Mouse (Mus musculus): ENCODE results near the gene Myo5a. TPM values are rescaled to one million over a fixed set of nuclear protein-coding genes. Genes with fewer than 3 reads are reported as not detected.

The Myo5a gene
- polyA plus RNA-seq, 1 experiment from 2014 or later = 13.1 TPM

DNA sequence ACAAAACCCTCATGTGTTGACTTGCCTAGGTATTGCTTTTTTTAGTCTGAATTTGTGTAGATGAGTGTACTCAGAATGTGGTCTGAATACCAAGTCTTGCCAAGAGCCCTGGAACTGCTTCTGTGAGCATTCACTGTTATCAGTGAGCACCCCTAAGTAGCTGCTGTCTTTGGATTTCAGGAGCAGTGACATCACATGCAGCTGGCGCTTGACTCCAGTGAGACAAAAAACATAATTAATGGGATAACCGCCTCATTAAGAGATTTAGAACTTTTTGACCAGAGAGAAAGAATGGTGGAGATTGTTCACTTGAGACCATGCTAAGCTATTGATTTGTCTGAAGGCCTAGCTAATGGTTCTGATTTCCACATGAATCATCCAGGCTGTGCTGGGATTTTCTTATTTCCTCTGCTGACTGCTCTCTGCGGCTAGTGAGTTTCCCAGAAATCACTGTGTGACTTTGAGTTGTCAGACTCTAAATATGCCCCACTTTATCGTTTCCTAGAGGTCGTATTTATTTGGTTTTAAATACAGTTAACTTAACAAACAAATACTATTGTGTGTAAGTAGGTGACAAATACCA is 14.5 kb downstream of the Myo5a start:
- no peak overlapping the region for H3K27ac ChIP-seq (ENCODE audit: low read depth)
- no peak for ATAC-seq (replicated peaks; ENCODE audit: low FRiP score, low TSS enrichment, low read depth)
- WGBS = 60% methylated on average over 5 of the region's 5 CpGs

DNA sequence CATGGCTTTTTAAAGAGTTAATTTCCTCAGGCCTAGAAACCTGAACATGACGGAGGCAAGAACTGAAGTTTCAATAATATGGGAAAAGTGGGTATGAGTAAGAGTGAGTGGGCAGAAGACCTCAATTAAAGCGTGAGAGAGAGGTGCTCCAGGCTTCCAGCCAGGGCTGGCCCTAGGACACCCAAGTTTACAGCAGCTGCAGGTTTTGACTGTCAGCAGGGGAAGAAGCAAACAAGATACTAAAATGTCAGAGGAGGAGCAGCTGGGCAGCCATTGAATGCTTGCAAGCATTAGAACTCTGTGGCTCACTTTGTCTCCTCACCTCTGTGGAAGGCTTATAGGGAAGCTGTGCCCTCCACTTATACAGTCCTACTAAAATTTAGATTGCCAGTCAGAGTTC is 17.0 kb downstream of the Myo5a start:
- Histone ChIP-seq H3K27ac (ENCODE audit: low read depth) (no peak overlapping the region), H3K9ac (ENCODE audit: low read length) (no peak overlapping the region), H3K4me3 (ENCODE audit: low read depth, low read length) (no peak overlapping the region), H3K4me2 (ENCODE audit: low read length) (no peak overlapping the region), H3K36me3 (ENCODE audit: control insufficient read depth, insufficient read depth, low read length) (no peaks in the 10 kb centered on the region), H3K27me3 (replicated peaks; ENCODE audit: control insufficient read depth, insufficient read depth, low read length) (no peaks in the 10 kb centered on the region), H3K4me1 (replicated peaks; ENCODE audit: control insufficient read depth, insufficient read depth, low read length) (no peaks in the 10 kb centered on the region), H3K9me3 (ENCODE audit: control insufficient read depth, low read length) (no peaks in the 10 kb centered on the region)
- DNase-seq (ENCODE audit: low spot score) (no peak), ATAC-seq (replicated peaks; ENCODE audit: low FRiP score, low TSS enrichment, low read depth) (no peak)
- WGBS = 50% methylated on average over 2 of the region's 2 CpGs

More for the DNA sequence above, 14.5 kb downstream of the Myo5a start:
- no peaks in the 10 kb centered on the region for H3K9me3 ChIP-seq (ENCODE audit: control insufficient read depth, low read length)
- no peak for DNase-seq (ENCODE audit: low spot score)
- H3K4me1 ChIP-seq (replicated peaks; ENCODE audit: control insufficient read depth, insufficient read depth, low read length) = no peaks in the 10 kb centered on the region
- no peak overlapping the region for H3K4me2 ChIP-seq (ENCODE audit: low read length)
- no peak overlapping the region for H3K4me3 ChIP-seq (ENCODE audit: low read depth, low read length)
- H3K9ac ChIP-seq (ENCODE audit: low read length) = no peak overlapping the region
- H3K27me3 ChIP-seq (replicated peaks; ENCODE audit: control insufficient read depth, insufficient read depth, low read length) = no peaks in the 10 kb centered on the region
- H3K36me3 ChIP-seq (ENCODE audit: control insufficient read depth, insufficient read depth, low read length) = no peaks in the 10 kb centered on the region

GRCm38 (mm10) chr9:75089285-75089684 is 18.5 kb downstream of the Myo5a start:
- H3K36me3 ChIP-seq (ENCODE audit: control insufficient read depth, insufficient read depth, low read length) = no peaks in the 10 kb centered on the region
- WGBS = 70% methylated on average over 3 of the region's 3 CpGs
- no peaks in the 10 kb centered on the region for H3K27me3 ChIP-seq (replicated peaks; ENCODE audit: control insufficient read depth, insufficient read depth, low read length)
- no peak overlapping the region for H3K4me3 ChIP-seq (ENCODE audit: low read depth, low read length)
- ATAC-seq (replicated peaks; ENCODE audit: low FRiP score, low TSS enrichment, low read depth) = no peak
- H3K27ac ChIP-seq (ENCODE audit: low read depth) = no peak overlapping the region
- DNase-seq (ENCODE audit: low spot score) = no peak
- H3K9me3 ChIP-seq (ENCODE audit: control insufficient read depth, low read length) = no peaks in the 10 kb centered on the region
- no peaks in the 10 kb centered on the region for H3K4me1 ChIP-seq (replicated peaks; ENCODE audit: control insufficient read depth, insufficient read depth, low read length)
- H3K4me2 ChIP-seq (ENCODE audit: low read length) = no peak overlapping the region
- no peak overlapping the region for H3K9ac ChIP-seq (ENCODE audit: low read length)

DNA sequence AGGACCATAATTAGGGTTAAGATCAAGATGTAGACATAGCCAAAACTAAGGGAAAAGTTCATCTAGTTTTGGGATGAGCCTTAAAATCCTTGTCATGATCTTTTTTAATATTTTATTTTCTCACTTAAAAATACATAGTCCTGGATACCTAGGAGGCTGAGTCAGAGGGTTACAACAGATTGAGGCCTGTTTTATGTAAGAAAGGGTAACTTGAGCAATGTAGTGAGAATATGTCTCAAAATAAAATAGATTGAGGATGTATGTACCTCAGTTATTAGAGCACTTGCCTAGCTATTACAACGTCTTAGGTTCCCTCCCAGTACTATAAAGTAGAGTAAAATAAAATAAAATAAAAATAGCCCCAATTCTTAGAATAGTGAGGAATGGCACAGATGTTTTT is 21.3 kb downstream of the Myo5a start:
- 66% methylated on average over 1 of the region's 1 CpGs for WGBS

GRCm38 (mm10) chr9:75094762-75095161 is 23.9 kb downstream of the Myo5a start:
- Histone ChIP-seq H3K9me3 (ENCODE audit: control insufficient read depth, low read length) (no peaks in the 10 kb centered on the region), H3K27me3 (replicated peaks; ENCODE audit: control insufficient read depth, insufficient read depth, low read length) (no peaks in the 10 kb centered on the region), H3K27ac (ENCODE audit: low read depth) (no peak overlapping the region), H3K4me3 (ENCODE audit: low read depth, low read length) (no peak overlapping the region), H3K4me2 (ENCODE audit: low read length) (no peak overlapping the region), H3K4me1 (replicated peaks; ENCODE audit: control insufficient read depth, insufficient read depth, low read length) (no peaks in the 10 kb centered on the region), H3K36me3 (ENCODE audit: control insufficient read depth, insufficient read depth, low read length) (no peaks in the 10 kb centered on the region), H3K9ac (ENCODE audit: low read length) (no peak overlapping the region)
- ATAC-seq (replicated peaks; ENCODE audit: low FRiP score, low TSS enrichment, low read depth) (no peak), DNase-seq (ENCODE audit: low spot score) (no peak)
- WGBS = 72% methylated on average over 3 of the region's 3 CpGs

More for the DNA sequence above, 21.3 kb downstream of the Myo5a start:
- Histone ChIP-seq H3K9me3 (ENCODE audit: control insufficient read depth, low read length) (no peaks in the 10 kb centered on the region), H3K27ac (ENCODE audit: low read depth) (no peak overlapping the region), H3K36me3 (ENCODE audit: control insufficient read depth, insufficient read depth, low read length) (no peaks in the 10 kb centered on the region), H3K27me3 (replicated peaks; ENCODE audit: control insufficient read depth, insufficient read depth, low read length) (no peaks in the 10 kb centered on the region), H3K4me3 (ENCODE audit: low read depth, low read length) (no peak overlapping the region), H3K4me2 (ENCODE audit: low read length) (no peak overlapping the region), H3K4me1 (replicated peaks; ENCODE audit: control insufficient read depth, insufficient read depth, low read length) (no peaks in the 10 kb centered on the region), H3K9ac (ENCODE audit: low read length) (no peak overlapping the region)
- no peak for DNase-seq (ENCODE audit: low spot score)
- ATAC-seq (replicated peaks; ENCODE audit: low FRiP score, low TSS enrichment, low read depth) = no peak

- Histone ChIP-seq H3K27me3 (replicated peaks; ENCODE audit: control insufficient read depth, insufficient read depth, low read length) (no peaks in the 10 kb centered on the region), H3K4me2 (ENCODE audit: low read length) (no peak overlapping the region), H3K4me3 (ENCODE audit: low read depth, low read length) (no peak overlapping the region), H3K4me1 (replicated peaks; ENCODE audit: control insufficient read depth, insufficient read depth, low read length) (no peaks in the 10 kb centered on the region), H3K9me3 (ENCODE audit: control insufficient read depth, low read length) (no peaks in the 10 kb centered on the region), H3K36me3 (ENCODE audit: control insufficient read depth, insufficient read depth, low read length) (no peaks in the 10 kb centered on the region), H3K9ac (ENCODE audit: low read length) (no peak overlapping the region), H3K27ac (ENCODE audit: low read depth) (no peak overlapping the region)
- DNase-seq (ENCODE audit: low spot score) (no peak), ATAC-seq (replicated peaks; ENCODE audit: low FRiP score, low TSS enrichment, low read depth) (no peak)
- WGBS = 93% methylated on average over 9 of the region's 9 CpGs
These were observed 28.1 kb downstream of the Myo5a start for GRCm38 (mm10) chr9:75098937-75099336.

DNA sequence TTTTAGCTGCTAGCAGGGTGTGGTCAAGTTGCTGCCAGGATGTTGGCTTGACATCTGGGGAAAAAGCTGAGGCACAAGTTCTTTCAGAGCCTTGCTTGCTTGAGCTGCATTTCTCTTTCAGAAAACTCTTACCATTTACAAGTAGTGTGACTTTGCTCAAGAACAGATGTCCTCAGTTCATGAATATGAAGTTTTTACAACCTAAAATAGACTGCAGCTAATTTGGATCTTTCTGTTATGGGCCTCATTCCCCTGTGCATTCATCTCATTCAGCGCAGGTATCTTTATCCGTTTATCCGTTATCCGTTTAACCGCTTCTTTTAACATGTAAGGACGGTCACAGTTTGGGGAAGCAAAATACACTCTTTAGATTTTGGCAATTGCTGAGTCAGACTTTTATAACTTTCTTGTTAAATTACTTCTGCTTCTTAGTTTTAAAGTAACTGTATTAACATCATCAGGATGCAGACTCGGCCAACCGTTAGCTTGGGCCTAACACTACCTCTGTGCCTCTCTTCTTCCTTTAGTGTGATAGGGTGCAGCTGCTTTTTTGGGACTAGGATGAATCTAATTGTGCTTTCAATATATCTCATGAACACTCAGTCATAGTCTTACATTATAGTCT is 29.5 kb downstream of the Myo5a start:
- 89% methylated on average over 8 of the region's 8 CpGs for WGBS
- H3K4me1 ChIP-seq (replicated peaks; ENCODE audit: control insufficient read depth, insufficient read depth, low read length) = no peaks in the 10 kb centered on the region
- H3K4me2 ChIP-seq (ENCODE audit: low read length) = no peak overlapping the region
- no peak overlapping the region for H3K27ac ChIP-seq (ENCODE audit: low read depth)
- no peaks in the 10 kb centered on the region for H3K9me3 ChIP-seq (ENCODE audit: control insufficient read depth, low read length)
- no peaks in the 10 kb centered on the region for H3K36me3 ChIP-seq (ENCODE audit: control insufficient read depth, insufficient read depth, low read length)
- no peak overlapping the region for H3K4me3 ChIP-seq (ENCODE audit: low read depth, low read length)
- no peaks in the 10 kb centered on the region for H3K27me3 ChIP-seq (replicated peaks; ENCODE audit: control insufficient read depth, insufficient read depth, low read length)
- no peak for ATAC-seq (replicated peaks; ENCODE audit: low FRiP score, low TSS enrichment, low read depth)
- no peak overlapping the region for H3K9ac ChIP-seq (ENCODE audit: low read length)
- DNase-seq (ENCODE audit: low spot score) = no peak

- H3K27ac ChIP-seq (ENCODE audit: low read depth) = no peak overlapping the region
- H3K36me3 ChIP-seq (ENCODE audit: control insufficient read depth, insufficient read depth, low read length) = no peaks in the 10 kb centered on the region
- no peak for DNase-seq (ENCODE audit: low spot score)
- ATAC-seq (replicated peaks; ENCODE audit: low FRiP score, low TSS enrichment, low read depth) = no peak
- H3K4me1 ChIP-seq (replicated peaks; ENCODE audit: control insufficient read depth, insufficient read depth, low read length) = no peaks in the 10 kb centered on the region
- H3K4me2 ChIP-seq (ENCODE audit: low read length) = no peak overlapping the region
- H3K9ac ChIP-seq (ENCODE audit: low read length) = no peak overlapping the region
- H3K9me3 ChIP-seq (ENCODE audit: control insufficient read depth, low read length) = no peaks in the 10 kb centered on the region
- H3K27me3 ChIP-seq (replicated peaks; ENCODE audit: control insufficient read depth, insufficient read depth, low read length) = no peaks in the 10 kb centered on the region
- no peak overlapping the region for H3K4me3 ChIP-seq (ENCODE audit: low read depth, low read length)
These were observed 31.3 kb downstream of the Myo5a start for GRCm38 (mm10) chr9:75102131-75102530.

DNA sequence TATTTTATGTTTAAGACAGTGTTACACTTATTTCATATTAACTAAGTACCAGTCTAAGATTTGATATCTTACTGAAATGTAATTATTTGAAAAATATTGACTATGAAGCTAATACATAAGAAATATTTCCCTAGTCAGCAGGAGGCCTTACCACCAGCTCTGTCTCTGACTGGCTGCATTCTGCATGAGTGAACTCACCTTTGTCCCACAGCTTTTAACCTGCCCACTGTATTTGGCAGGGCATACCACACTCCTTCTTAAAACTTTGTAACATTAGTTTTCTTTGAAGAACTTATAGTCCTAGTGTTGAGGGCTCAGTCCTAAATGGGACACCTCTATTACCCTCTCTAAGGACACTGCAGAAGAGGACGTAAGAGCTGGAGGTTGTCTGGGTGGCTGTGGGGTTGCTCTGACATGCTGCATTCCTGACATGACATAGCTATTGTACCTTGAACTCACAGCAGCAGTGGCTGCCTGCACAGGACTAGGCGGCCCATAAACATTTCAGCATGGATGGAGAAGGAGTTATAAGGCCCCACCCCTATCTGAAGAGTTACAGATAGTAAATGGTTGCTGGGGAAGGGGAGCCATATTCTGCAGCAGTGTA is 45.9 kb downstream of the Myo5a start:
- no peak overlapping the region for H3K27ac ChIP-seq (ENCODE audit: low read depth)
- WGBS = 68% methylated on average over 2 of the region's 2 CpGs
- peaks cover 6% of the 10 kb centered on the region; the same call in 1 of the 2 replicates for H3K36me3 ChIP-seq (ENCODE audit: control insufficient read depth, insufficient read depth, low read length)
- no peak overlapping the region for H3K4me2 ChIP-seq (ENCODE audit: low read length)
- H3K4me1 ChIP-seq (replicated peaks; ENCODE audit: control insufficient read depth, insufficient read depth, low read length) = no peaks in the 10 kb centered on the region
- no peaks in the 10 kb centered on the region for H3K27me3 ChIP-seq (replicated peaks; ENCODE audit: control insufficient read depth, insufficient read depth, low read length)
- H3K9ac ChIP-seq (ENCODE audit: low read length) = no peak overlapping the region
- DNase-seq (ENCODE audit: low spot score) = no peak
- ATAC-seq (replicated peaks; ENCODE audit: low FRiP score, low TSS enrichment, low read depth) = no peak
- no peaks in the 10 kb centered on the region for H3K9me3 ChIP-seq (ENCODE audit: control insufficient read depth, low read length)
- H3K4me3 ChIP-seq (ENCODE audit: low read depth, low read length) = no peak overlapping the region
